Mouse (Mus musculus) urinary bladder, postnatal 25 days (tissue): ENCODE data around the gene Ebf3.

ENCODE experiments used
- DNase-seq: peaks from one replicate; pipeline ENCODE4 v3.0.0; 2022; ENCODE audit warnings: low spot score

Ebf3 gene

GRCm38 (mm10) chr7:137313904-137314691 is at the start of gene Ebf3:
Gene Ebf3, minus strand, starts transcription at chr7:137314445.
- DNase-seq, result peak; percentile 70

GRCm38 (mm10) chr7:137346860-137347259 is 32.6 kb upstream of the Ebf3 start:
- no peak for DNase-seq

- no peak for DNase-seq
Measured at GRCm38 (mm10) chr7:137346068-137346467, 31.8 kb upstream of the Ebf3 start.

GRCm38 (mm10) chr7:137333951-137334350 is 19.7 kb upstream of the Ebf3 start:
- no peak for DNase-seq

- DNase-seq, result no peak
Measured at GRCm38 (mm10) chr7:137322926-137323325, 8.7 kb upstream of the Ebf3 start.

- no peak for DNase-seq
Measured at GRCm38 (mm10) chr7:137321961-137322784, 7.9 kb upstream of the Ebf3 start.

GRCm38 (mm10) chr7:137321141-137321813 is 7.0 kb upstream of the Ebf3 start:
- DNase-seq, result peak; percentile 48

- no peak for DNase-seq
Measured at GRCm38 (mm10) chr7:137320320-137320719, 6.1 kb upstream of the Ebf3 start.

- peak; percentile 47 for DNase-seq
Measured at GRCm38 (mm10) chr7:137318924-137319885, 5.0 kb upstream of the Ebf3 start.

- no peak for DNase-seq
Measured at GRCm38 (mm10) chr7:137318383-137318775, 4.1 kb upstream of the Ebf3 start.

GRCm38 (mm10) chr7:137317659-137318382 is 3.6 kb upstream of the Ebf3 start:
- no peak for DNase-seq

GRCm38 (mm10) chr7:137316926-137317658 is 2.8 kb upstream of the Ebf3 start:
- no peak for DNase-seq

- no peak for DNase-seq
Measured at GRCm38 (mm10) chr7:137316181-137316925, 2.1 kb upstream of the Ebf3 start.

- no peak for DNase-seq
Measured at GRCm38 (mm10) chr7:137315544-137315940, 1.3 kb upstream of the Ebf3 start.

GRCm38 (mm10) chr7:137314710-137315543 is 682 bp upstream of the Ebf3 start:
- no peak for DNase-seq

GRCm38 (mm10) chr7:137313183-137313903 is 902 bp downstream of the Ebf3 start:
- DNase-seq, result no peak

- no peak for DNase-seq
Measured at GRCm38 (mm10) chr7:137312933-137313182, 1.4 kb downstream of the Ebf3 start.
